Mouse (Mus musculus) embryonic facial prominence, embryonic 15.5 days (tissue): Measurements from ENCODE around the gene Dact1. TPM values are rescaled to one million over a fixed set of nuclear protein-coding genes. Genes with fewer than 3 reads are reported as not detected.

ENCODE experiments used
- ATAC-seq: fragments of 200-750 bp; cut with Nextera tagmentation; 2 replicates; pipeline ENCODE4 v1.8.0; 2017; ENCODE audit warnings: low read depth, moderate TSS enrichment; ENCODE audit not compliant: insufficient number of reproducible peaks, low FRiP score, low TSS enrichment
- H3K27ac ChIP-seq: fragments of 300-500 bp; sonication (generic); replicated peaks from 2 replicates; pipeline ENCODE4 v1.5.1; 2015; ENCODE audit warnings: mild to moderate bottlenecking, inconsistent platforms
- H3K27me3 ChIP-seq: fragments of 300-500 bp; sonication (generic); 2 replicates; pipeline ENCODE4 v1.6.1; 2015; ENCODE audit warnings: inconsistent platforms
- H3K36me3 ChIP-seq: fragments of 300-500 bp; sonication (generic); 2 replicates; pipeline ENCODE4 v1.6.1; 2015; ENCODE audit warnings: mild to moderate bottlenecking, inconsistent platforms
- H3K4me1 ChIP-seq: fragments of 300-500 bp; sonication (generic); 2 replicates; pipeline ENCODE4 v1.6.1; 2015; ENCODE audit warnings: inconsistent platforms
- H3K4me2 ChIP-seq: fragments of 300-500 bp; sonication (generic); replicated peaks from 2 replicates; pipeline ENCODE4 v1.6.1; 2015; ENCODE audit warnings: mild to moderate bottlenecking, inconsistent platforms
- H3K4me3 ChIP-seq: fragments of 300-500 bp; sonication (generic); replicated peaks from 2 replicates; pipeline ENCODE4 v1.5.1; 2015; ENCODE audit warnings: mild to moderate bottlenecking, inconsistent platforms
- H3K9ac ChIP-seq: fragments of 300-500 bp; sonication (generic); 2 replicates; pipeline ENCODE4 v1.6.1; 2015; ENCODE audit warnings: inconsistent platforms
- H3K9me3 ChIP-seq: fragments of 300-500 bp; sonication (generic); replicated peaks from 2 replicates; pipeline ENCODE4 v1.6.1; 2016; ENCODE audit warnings: inconsistent platforms
- WGBS: fragments of 180-500 bp; shearing (Covaris S2); methylation state at CpG from one replicate; pipeline ENCODE4 v1.1.7; 2015; 5-methylcytosine and 5-hydroxymethylcytosine counted together
- polyA plus RNA-seq: library from polyadenylated mRNA; unstranded; fragments of >200 nt; fragmentation: Nextera tagmentation; extraction: Ambion mirVana; gene quantifications from 2 replicates; pipeline ENCODE4 v1.2.1, GENCODE M21; 2015

Dact1 gene
- polyA plus RNA-seq: 18.4 and 19.9 TPM in 2 replicates

GRCm38 (mm10) chr12:71309581-71310067 lies at the start of gene Dact1:
TSS of gene Dact1 (plus strand) at chr12:71309884.
- Histone ChIP-seq H3K9me3 (no peaks in the 10 kb centered on the region), H3K27me3 (no peaks in the 10 kb centered on the region; the same call in 1 of the 2 replicates), H3K9ac (peak within 1 kb of the TSS; percentile 78), H3K4me3 (peak within 1 kb of the TSS; percentile 87), H3K4me2 (peak within 1 kb of the TSS; percentile 88), H3K36me3 (peaks cover 13% of the 10 kb centered on the region), H3K27ac (peak within 1 kb of the TSS; percentile 95), H3K4me1 (peaks cover 17% of the 10 kb centered on the region; the same call in 1 of the 2 replicates)
- peak; percentile 86 for ATAC-seq
- WGBS: 1% methylated on average over 70 of the region's 76 CpGs

DNA sequence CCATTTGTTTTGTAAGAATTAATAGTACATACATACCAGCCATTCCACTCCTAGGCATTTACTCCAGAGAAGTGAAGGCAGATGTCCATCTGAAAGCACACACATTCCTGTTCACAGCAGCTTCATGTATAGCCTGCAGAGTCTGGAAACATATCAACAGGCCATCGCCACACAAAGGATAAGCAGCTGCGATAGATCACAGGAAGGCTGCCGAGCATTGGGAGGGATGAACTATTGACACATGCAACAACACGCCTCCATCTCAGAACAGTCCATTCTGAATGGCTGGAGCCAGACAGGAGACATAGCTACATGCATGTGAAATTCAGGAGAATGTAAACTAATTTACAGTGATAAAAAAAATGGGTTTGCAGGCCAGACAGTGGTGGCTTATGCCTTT lies 45.5 kb upstream of the Dact1 start:
- H3K27me3 ChIP-seq: no peaks in the 10 kb centered on the region
- H3K4me1 ChIP-seq: no peaks in the 10 kb centered on the region
- no peaks in the 10 kb centered on the region for H3K9me3 ChIP-seq
- WGBS: 69% methylated on average over 4 of the region's 4 CpGs
- no peak overlapping the region for H3K4me3 ChIP-seq
- no peak overlapping the region for H3K4me2 ChIP-seq
- no peak overlapping the region for H3K27ac ChIP-seq
- no peak overlapping the region for H3K9ac ChIP-seq
- no peak for ATAC-seq
- no peaks in the 10 kb centered on the region for H3K36me3 ChIP-seq

- no peaks in the 10 kb centered on the region for H3K4me1 ChIP-seq
- WGBS: 88% methylated on average over 7 of the region's 7 CpGs
- H3K36me3 ChIP-seq: no peaks in the 10 kb centered on the region
- no peaks in the 10 kb centered on the region for H3K9me3 ChIP-seq
- H3K9ac ChIP-seq: no peak overlapping the region
- H3K27ac ChIP-seq: no peak overlapping the region
- no peak overlapping the region for H3K4me2 ChIP-seq
- H3K27me3 ChIP-seq: no peaks in the 10 kb centered on the region
- ATAC-seq: no peak
- H3K4me3 ChIP-seq: no peak overlapping the region
Measured at GRCm38 (mm10) chr12:71269367-71269766, 40.3 kb upstream of the Dact1 start.

DNA sequence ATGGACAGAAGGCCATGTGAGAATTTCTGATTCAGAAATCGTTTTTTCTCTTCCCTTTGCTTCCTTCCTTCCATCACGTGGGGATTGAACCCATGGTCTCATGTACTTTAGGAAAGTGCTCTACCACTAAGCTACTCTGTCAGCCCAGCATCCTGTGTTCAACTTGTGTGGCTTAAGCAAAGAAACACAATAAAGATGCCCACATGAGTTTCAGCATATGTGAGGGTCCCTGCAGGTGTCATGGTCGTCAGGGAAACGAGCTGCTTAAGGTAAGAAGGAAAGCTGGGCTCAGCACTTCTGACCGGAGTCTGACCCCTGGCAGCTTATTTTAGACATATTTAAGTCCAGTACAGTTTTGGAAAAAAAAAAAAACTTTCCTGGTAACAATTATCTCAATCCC lies 38.6 kb upstream of the Dact1 start:
- no peaks in the 10 kb centered on the region for H3K36me3 ChIP-seq
- H3K27me3 ChIP-seq: no peaks in the 10 kb centered on the region
- H3K4me3 ChIP-seq: no peak overlapping the region
- H3K4me2 ChIP-seq: no peak overlapping the region
- no peaks in the 10 kb centered on the region for H3K9me3 ChIP-seq
- no peak overlapping the region for H3K9ac ChIP-seq
- no peak for ATAC-seq
- no peak overlapping the region for H3K27ac ChIP-seq
- no peaks in the 10 kb centered on the region for H3K4me1 ChIP-seq
- 71% methylated on average over 5 of the region's 5 CpGs for WGBS

- H3K27me3 ChIP-seq: no peaks in the 10 kb centered on the region
- no peak overlapping the region for H3K4me3 ChIP-seq
- 0 out of 2 replicates have a peak, but pooled peaks cover 3% of the 10 kb centered on the region for H3K4me1 ChIP-seq
- H3K9me3 ChIP-seq: no peaks in the 10 kb centered on the region
- WGBS: 88% methylated on average over 5 of the region's 5 CpGs
- no peak overlapping the region for H3K4me2 ChIP-seq
- ATAC-seq: no peak
- no peak overlapping the region for H3K9ac ChIP-seq
- H3K36me3 ChIP-seq: no peaks in the 10 kb centered on the region
- H3K27ac ChIP-seq: no peak overlapping the region
Measured at GRCm38 (mm10) chr12:71274519-71275237, 35.0 kb upstream of the Dact1 start.

DNA sequence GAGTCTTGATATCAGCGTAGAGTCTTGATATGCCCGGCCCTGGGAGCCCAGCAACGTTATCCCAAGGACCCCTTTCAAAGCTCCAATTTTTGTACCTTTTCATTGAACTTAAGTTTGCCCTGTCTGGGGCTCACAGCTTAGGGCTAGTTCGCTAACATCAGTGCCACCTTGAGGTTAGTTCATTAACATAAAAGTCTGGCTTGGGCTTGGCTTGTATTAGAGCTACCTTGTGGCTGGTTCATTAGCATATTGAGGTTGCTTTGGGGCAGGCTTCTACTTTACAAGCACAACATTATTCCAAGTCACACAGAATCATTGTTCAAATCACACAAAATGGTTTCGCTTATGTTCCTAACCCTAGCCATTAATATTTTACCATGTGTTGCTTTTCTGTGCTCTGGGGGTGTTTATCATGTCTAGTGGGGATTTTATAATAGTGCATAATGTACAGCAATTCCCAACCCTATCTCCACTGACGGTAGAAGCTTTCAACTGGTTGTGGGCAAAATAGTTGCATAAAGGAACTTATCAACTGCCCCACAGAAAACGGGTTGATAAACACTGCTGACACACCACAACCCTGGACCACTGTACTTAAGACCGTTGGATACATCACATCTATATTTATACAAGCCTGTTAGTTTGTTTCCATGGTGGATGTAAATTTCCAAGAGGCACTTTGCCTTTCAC lies 33.6 kb upstream of the Dact1 start:
- Histone ChIP-seq H3K4me1 (0 out of 2 replicates have a peak, but pooled peaks cover 3% of the 10 kb centered on the region), H3K36me3 (no peaks in the 10 kb centered on the region), H3K27me3 (no peaks in the 10 kb centered on the region), H3K27ac (no peak overlapping the region), H3K9ac (no peak overlapping the region), H3K9me3 (no peaks in the 10 kb centered on the region), H3K4me3 (no peak overlapping the region), H3K4me2 (no peak overlapping the region)
- 83% methylated on average over 8 of the region's 8 CpGs for WGBS
- ATAC-seq: no peak

- no peak overlapping the region for H3K9ac ChIP-seq
- ATAC-seq: no peak
- no peaks in the 10 kb centered on the region for H3K36me3 ChIP-seq
- no peak overlapping the region for H3K4me3 ChIP-seq
- H3K27ac ChIP-seq: no peak overlapping the region
- WGBS: 55% methylated on average over 12 of the region's 12 CpGs
- H3K9me3 ChIP-seq: no peaks in the 10 kb centered on the region
- no peak overlapping the region for H3K4me2 ChIP-seq
- no peaks in the 10 kb centered on the region for H3K27me3 ChIP-seq
- H3K4me1 ChIP-seq: 0 out of 2 replicates have a peak, but pooled peaks cover 3% of the 10 kb centered on the region
Measured at GRCm38 (mm10) chr12:71279521-71280262, 30.0 kb upstream of the Dact1 start.

DNA sequence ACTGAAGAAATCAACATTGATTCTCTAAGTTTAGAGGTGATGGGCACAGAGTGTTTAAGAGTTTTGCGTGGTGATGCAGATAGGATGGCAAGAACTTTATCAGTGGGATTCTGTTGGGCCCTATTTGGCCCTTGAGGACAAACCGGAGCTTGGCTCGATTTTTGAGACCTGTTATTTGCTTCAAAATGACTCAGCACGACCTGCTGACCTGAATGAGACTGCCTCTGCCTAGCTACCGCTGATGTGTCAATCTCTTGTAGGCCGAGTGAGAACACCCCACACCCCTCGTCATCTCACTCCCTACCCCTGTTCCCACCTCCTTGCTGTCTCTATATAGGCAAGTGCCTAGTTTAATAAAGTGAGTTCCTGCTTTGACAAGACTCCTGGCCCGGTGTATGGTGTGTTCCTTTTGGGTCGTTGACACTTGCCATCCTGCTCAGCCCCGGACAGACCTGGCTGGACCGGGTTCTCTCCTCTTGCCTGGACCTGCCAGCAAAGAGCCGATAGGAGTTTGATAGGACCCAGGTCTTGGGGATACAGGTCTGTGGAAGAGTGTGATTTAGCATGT lies 28.4 kb upstream of the Dact1 start:
- ATAC-seq: no peak

GRCm38 (mm10) chr12:71285399-71285798 lies 24.3 kb upstream of the Dact1 start:
- no peaks in the 10 kb centered on the region for H3K27me3 ChIP-seq
- H3K4me1 ChIP-seq: 0 out of 2 replicates have a peak, but pooled peaks cover 4% of the 10 kb centered on the region
- no peak overlapping the region for H3K27ac ChIP-seq
- H3K36me3 ChIP-seq: no peaks in the 10 kb centered on the region
- H3K4me3 ChIP-seq: no peak overlapping the region
- no peak for ATAC-seq
- H3K9me3 ChIP-seq: no peaks in the 10 kb centered on the region
- no peak overlapping the region for H3K4me2 ChIP-seq
- no peak overlapping the region for H3K9ac ChIP-seq

More for the DNA sequence above, 28.4 kb upstream of the Dact1 start:
- Histone ChIP-seq H3K4me2 (no peak overlapping the region), H3K4me3 (no peak overlapping the region), H3K36me3 (no peaks in the 10 kb centered on the region), H3K9ac (no peak overlapping the region), H3K27ac (no peak overlapping the region), H3K4me1 (0 out of 2 replicates have a peak, but pooled peaks cover 3% of the 10 kb centered on the region), H3K9me3 (no peaks in the 10 kb centered on the region), H3K27me3 (no peaks in the 10 kb centered on the region)
- 84% methylated on average over 12 of the region's 12 CpGs for WGBS

DNA sequence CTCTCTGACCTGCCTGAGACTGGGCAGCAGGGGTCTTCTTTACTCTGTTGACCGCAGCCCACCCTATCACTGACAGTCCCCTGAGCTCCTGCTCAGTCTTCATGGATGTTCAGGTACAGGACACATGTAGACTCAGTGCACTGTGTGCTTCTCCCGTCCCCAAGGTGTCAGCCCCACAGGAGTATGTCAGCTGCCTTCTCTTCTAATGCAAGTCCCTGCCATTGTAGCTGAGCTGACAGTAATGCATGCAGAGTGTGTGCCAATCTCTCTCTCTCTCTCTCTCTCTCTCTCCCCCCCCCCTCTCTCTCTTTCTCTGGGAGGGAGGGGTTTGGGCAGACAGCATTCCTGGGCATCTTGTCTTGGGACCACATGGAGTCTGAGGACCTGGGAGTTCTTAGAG lies 19.2 kb upstream of the Dact1 start:
- Histone ChIP-seq H3K9ac (no peak overlapping the region), H3K27ac (no peak overlapping the region), H3K4me1 (peaks cover 16% of the 10 kb centered on the region), H3K36me3 (no peaks in the 10 kb centered on the region), H3K4me3 (no peak overlapping the region), H3K27me3 (no peaks in the 10 kb centered on the region), H3K4me2 (no peak overlapping the region), H3K9me3 (no peaks in the 10 kb centered on the region)
- ATAC-seq: no peak
- 67% methylated on average over 2 of the region's 2 CpGs for WGBS
